Mouse (Mus musculus): ENCODE results near the gene Exosc2. TPM values are rescaled to one million over a fixed set of nuclear protein-coding genes. Genes with fewer than 3 reads are reported as not detected.

Gene Exosc2
- polyA plus RNA-seq, 2 experiments from 2014 or later: 36.2 to 47.9 TPM

DNA sequence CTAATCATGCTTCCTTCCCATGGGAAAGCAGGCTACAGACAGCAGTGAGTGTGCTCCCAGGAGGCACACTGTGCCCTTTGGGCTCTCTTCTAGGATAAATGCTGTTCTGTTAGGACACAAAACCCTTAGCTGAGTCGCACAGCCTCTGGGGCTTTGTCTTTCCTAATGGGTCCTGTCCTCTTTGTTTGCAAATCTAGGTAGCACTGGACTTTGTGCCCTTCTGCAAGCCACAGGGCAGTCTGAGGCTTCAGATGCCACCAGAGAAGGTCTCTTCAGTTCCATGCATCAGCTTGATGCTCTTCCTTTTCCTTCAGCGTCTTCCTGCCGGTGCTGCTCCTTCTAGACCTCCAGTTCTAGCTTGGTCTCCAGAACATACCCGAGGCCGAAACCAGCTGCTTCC lies 60.1 kb downstream of the Exosc2 start:
- no peak for ATAC-seq

Other genes with a start within 250 kb of the Exosc2 start
- 100 to 1,000 TPM; 445 to 470 TPM for gene Ass1, start 200.5 kb upstream of the Exosc2 start, polyA plus RNA-seq (2017; shearing (Covaris generic))
- gene Fubp3, start 98.1 kb upstream of the Exosc2 start, polyA plus RNA-seq (2017; shearing (Covaris generic)): 10 to 100 TPM; 41.9 to 43.5 TPM
- gene Prdm12, start 30.7 kb upstream of the Exosc2 start, polyA plus RNA-seq (2017; shearing (Covaris generic)): not detected
- gene Abl1, start 17.7 kb downstream of the Exosc2 start, polyA plus RNA-seq (2017; shearing (Covaris generic)): 1 to 10 TPM; 7.4 to 8.1 TPM
- under 1 TPM; 0.47 to 0.48 TPM for gene Qrfp, start 139.9 kb downstream of the Exosc2 start, polyA plus RNA-seq (2017; shearing (Covaris generic))
- not detected for gene Fibcd1, start 175.3 kb downstream of the Exosc2 start, polyA plus RNA-seq (2017; shearing (Covaris generic))
- gene Lamc3, start 216.6 kb downstream of the Exosc2 start, polyA plus RNA-seq (2017; shearing (Covaris generic)): not detected

Data from activated CD4-positive, CD25-positive, alpha-beta regulatory T cell, adult 4 months (primary cell).